Mouse (Mus musculus): Measurements from ENCODE around the gene Gm8165. TPM values are rescaled to one million over a fixed set of nuclear protein-coding genes. Genes with fewer than 3 reads are reported as not detected.
"Not testable (repeated sequence)": the region's sequence is repeated elsewhere in the genome, so short reads cannot be mapped to it uniquely, and the experiment has no call there.

Gm8165 gene
- polyA plus RNA-seq (2016; fragmentation: Nextera tagmentation; extraction: Ambion mirVana): not detected in 2 replicates

DNA sequence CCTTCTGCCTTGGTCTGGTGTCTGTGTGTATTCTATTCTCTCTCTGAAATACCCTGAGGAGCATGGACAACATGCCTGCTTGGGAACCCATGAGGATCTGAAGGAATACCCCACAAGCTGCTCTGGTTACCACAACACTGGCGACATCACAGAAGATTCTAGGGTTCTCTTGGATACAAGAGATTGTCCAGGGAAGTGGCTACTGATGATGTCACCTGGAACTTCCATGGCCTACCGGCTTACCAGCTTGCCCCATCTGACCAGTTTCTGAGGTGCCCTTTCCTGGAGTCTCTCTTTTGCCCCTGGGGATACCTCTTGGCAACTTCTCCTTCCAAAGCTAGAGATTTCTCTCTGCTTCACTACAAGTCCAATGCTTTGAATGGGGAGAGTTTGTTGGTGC lies at the start of gene Gm8165:
Gm8165 (minus strand) TSS at position 101 of the 400 bp plus-strand sequence.
- H3K4me1 ChIP-seq (replicated peaks); H3K27ac ChIP-seq: not testable (repeated sequence)
- WGBS: 89% methylated on average over 1 of the region's 2 CpGs

DNA sequence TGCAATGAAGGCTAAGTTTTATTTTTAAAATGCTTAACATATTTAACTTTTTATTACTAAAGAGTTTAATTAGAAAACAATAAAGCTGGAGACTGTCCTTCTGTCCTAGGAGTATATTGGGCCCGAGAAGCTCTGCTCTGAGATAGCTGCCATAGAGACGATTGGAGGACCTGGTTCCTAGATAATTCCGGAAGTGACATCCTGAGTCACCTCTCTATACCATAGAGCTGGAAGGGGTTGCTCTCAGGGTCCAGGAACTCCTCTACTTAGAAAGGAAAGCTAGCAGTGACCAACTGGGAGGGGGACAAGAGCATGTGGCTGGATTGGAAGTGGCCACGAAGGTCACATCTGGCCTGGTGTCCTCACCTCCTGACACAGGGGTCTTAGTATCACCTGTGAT lies 20.6 kb upstream of the Gm8165 start, which contains the start of gene Gm7324:
Gm7324 (plus strand) TSS at position 208 of the 400 bp plus-strand sequence.
- not testable (repeated sequence) for H3K27ac ChIP-seq; H3K4me1 ChIP-seq (replicated peaks); H3K27me3 ChIP-seq (ENCODE audit: insufficient read depth, poor library complexity, severe bottlenecking); H3K4me3 ChIP-seq; H3K36me3 ChIP-seq; DNase-seq (ENCODE audit: low spot score); H3K9me3 ChIP-seq
- WGBS: 86% methylated on average over 4 of the region's 4 CpGs

More for the DNA sequence above, at the start of gene Gm8165:
- H3K27me3 ChIP-seq (ENCODE audit: insufficient read depth, poor library complexity, severe bottlenecking); DNase-seq (ENCODE audit: low spot score); H3K36me3 ChIP-seq; H3K9me3 ChIP-seq; H3K4me3 ChIP-seq: not testable (repeated sequence)

Other genes with a start within 250 kb of the Gm8165 start
- not detected in 2 replicates for gene Gm5799, start 133.6 kb downstream of the Gm8165 start, polyA plus RNA-seq (2016; fragmentation: Nextera tagmentation; extraction: Ambion mirVana)
- gene Gm17654, start 98.1 kb downstream of the Gm8165 start, polyA plus RNA-seq (2016; fragmentation: Nextera tagmentation; extraction: Ambion mirVana): not detected in 2 replicates
- gene Gm10375, start 69.2 kb downstream of the Gm8165 start, polyA plus RNA-seq (2016; fragmentation: Nextera tagmentation; extraction: Ambion mirVana): not detected in 2 replicates
- 0.98 and 1.2 TPM in 2 replicates for gene Gm7324, start 20.6 kb upstream of the Gm8165 start, polyA plus RNA-seq (2016; fragmentation: Nextera tagmentation; extraction: Ambion mirVana)
- not detected in 2 replicates for gene Gm16506, start 50.3 kb upstream of the Gm8165 start, polyA plus RNA-seq (2016; fragmentation: Nextera tagmentation; extraction: Ambion mirVana)
- not detected in 2 replicates for gene Gm6526, start 70.7 kb upstream of the Gm8165 start, polyA plus RNA-seq (2016; fragmentation: Nextera tagmentation; extraction: Ambion mirVana)
- not detected in 2 replicates for gene Gm8180, start 107.5 kb upstream of the Gm8165 start, polyA plus RNA-seq (2016; fragmentation: Nextera tagmentation; extraction: Ambion mirVana)
- gene Ear1, start 198.3 kb upstream of the Gm8165 start, polyA plus RNA-seq (2016; fragmentation: Nextera tagmentation; extraction: Ambion mirVana): not detected in 2 replicates
- gene Ear10, start 246.4 kb upstream of the Gm8165 start, polyA plus RNA-seq (2016; fragmentation: Nextera tagmentation; extraction: Ambion mirVana): not detected in 2 replicates
- 2.8 and 5.9 TPM in 2 replicates for gene Gm8113, start 248.2 kb upstream of the Gm8165 start, polyA plus RNA-seq (2016; fragmentation: Nextera tagmentation; extraction: Ambion mirVana)